Mouse (Mus musculus) CH12.LX (cell line): ENCODE data around the gene Vps45.

Experiments used
- CHD2 ChIP-seq: IDR thresholded peaks from 2 replicates; pipeline ENCODE4 v1.6.1; 2011; ENCODE audit warnings: low read length, improper control_type of control experiment
- CTCF ChIP-seq, 2 experiments: IDR thresholded peaks in 1 of 2; conservative IDR thresholded peaks in 1 of 2; 2 replicates each; pipeline ENCODE4 v1.5.1; 2011 to 2012; ENCODE audit warnings: low read depth in 2 of 2, low read length in 2 of 2, improper control_type of control experiment in 1 of 2, inconsistent platforms in 1 of 2, mild to moderate bottlenecking in 1 of 2, moderate library complexity in 1 of 2
- ELF1 ChIP-seq: IDR thresholded peaks from 2 replicates; pipeline ENCODE4 v1.6.1; 2014; ENCODE audit warnings: low read depth, mild to moderate bottlenecking, inconsistent platforms, low read length, improper control_type of control experiment
- EP300 ChIP-seq: IDR thresholded peaks from 2 replicates; pipeline ENCODE4 v1.6.1; 2011; ENCODE audit warnings: low read length, improper control_type of control experiment
- ETS1 ChIP-seq: conservative IDR thresholded peaks from 2 replicates; pipeline ENCODE4 v1.6.1; 2012; ENCODE audit warnings: low read depth, mild to moderate bottlenecking, inconsistent platforms, low read length, improper control_type of control experiment, moderate library complexity
- HCFC1 ChIP-seq: IDR thresholded peaks from 2 replicates; pipeline ENCODE4 v1.6.1; 2012; ENCODE audit warnings: low read depth, mild to moderate bottlenecking, inconsistent platforms, low read length, improper control_type of control experiment
- JUN ChIP-seq: IDR thresholded peaks from 2 replicates; pipeline ENCODE4 v1.6.1; 2011; ENCODE audit warnings: low read depth, mild to moderate bottlenecking, low read length, improper control_type of control experiment, moderate library complexity; ENCODE audit not compliant: insufficient read depth
- MAZ ChIP-seq: IDR thresholded peaks from 2 replicates; pipeline ENCODE4 v1.6.1; 2012; ENCODE audit warnings: low read depth, mild to moderate bottlenecking, inconsistent platforms, low read length, improper control_type of control experiment, moderate library complexity
- MYC ChIP-seq: IDR thresholded peaks from 2 replicates; pipeline ENCODE4 v1.6.1; 2011; ENCODE audit warnings: low read depth, mild to moderate bottlenecking, improper control_type of control experiment, low read length
- POLR2A ChIP-seq: IDR thresholded peaks from 2 replicates; pipeline ENCODE4 v1.6.1; 2011; ENCODE audit warnings: low read depth, mild to moderate bottlenecking, improper control_type of control experiment, low read length
- SMC3 ChIP-seq: IDR thresholded peaks from 2 replicates; pipeline ENCODE4 v1.6.1; 2011; ENCODE audit warnings: low read depth, low read length, improper control_type of control experiment
- USF1 ChIP-seq: IDR thresholded peaks from 2 replicates; pipeline ENCODE4 v1.6.1; 2014; ENCODE audit warnings: low read depth, mild to moderate bottlenecking, inconsistent platforms, low read length, improper control_type of control experiment
- ZC3H11A ChIP-seq: IDR thresholded peaks from 2 replicates; pipeline ENCODE4 v1.6.1; 2012; ENCODE audit warnings: low read depth, mild to moderate bottlenecking, inconsistent platforms, low read length, improper control_type of control experiment
- ZMIZ1 ChIP-seq: IDR thresholded peaks from 2 replicates; pipeline ENCODE4 v1.6.1; 2012; ENCODE audit warnings: low read depth, mild to moderate bottlenecking, inconsistent platforms, low read length, improper control_type of control experiment

- TF ChIP-seq MAZ (no peak), CHD2 (no peak), CTCF (conservative IDR thresholded peaks at IDR 0.05 in 1 of 2, IDR thresholded peaks at IDR 0.05 in 1 of 2; ENCODE audit: low read depth in 2 of 2, low read length in 2 of 2) (no peak), POLR2A (no peak), HCFC1 (no peak), USF1 (no peak), ELF1 (no peak), EP300 (no peak), ETS1 (no peak), ZMIZ1 (no peak), JUN (no peak), MYC (no peak), ZC3H11A (no peak), SMC3 (no peak)
These were observed 26.0 kb upstream of the Vps45 start for GRCm38 (mm10) chr3:96084146-96084755.
